Mouse (Mus musculus): ENCODE measurements around the gene Rmnd5b. TPM values are rescaled to one million over a fixed set of nuclear protein-coding genes. Genes with fewer than 3 reads are reported as not detected.

Rmnd5b gene
- 35.0 TPM for polyA plus RNA-seq (2014; fragmentation: Illumina TruSeq; extraction: RNeasy Lipid Tissue Mini Kit (QIAGEN cat#74804); ENCODE audit: low read depth, low replicate concordance)

DNA sequence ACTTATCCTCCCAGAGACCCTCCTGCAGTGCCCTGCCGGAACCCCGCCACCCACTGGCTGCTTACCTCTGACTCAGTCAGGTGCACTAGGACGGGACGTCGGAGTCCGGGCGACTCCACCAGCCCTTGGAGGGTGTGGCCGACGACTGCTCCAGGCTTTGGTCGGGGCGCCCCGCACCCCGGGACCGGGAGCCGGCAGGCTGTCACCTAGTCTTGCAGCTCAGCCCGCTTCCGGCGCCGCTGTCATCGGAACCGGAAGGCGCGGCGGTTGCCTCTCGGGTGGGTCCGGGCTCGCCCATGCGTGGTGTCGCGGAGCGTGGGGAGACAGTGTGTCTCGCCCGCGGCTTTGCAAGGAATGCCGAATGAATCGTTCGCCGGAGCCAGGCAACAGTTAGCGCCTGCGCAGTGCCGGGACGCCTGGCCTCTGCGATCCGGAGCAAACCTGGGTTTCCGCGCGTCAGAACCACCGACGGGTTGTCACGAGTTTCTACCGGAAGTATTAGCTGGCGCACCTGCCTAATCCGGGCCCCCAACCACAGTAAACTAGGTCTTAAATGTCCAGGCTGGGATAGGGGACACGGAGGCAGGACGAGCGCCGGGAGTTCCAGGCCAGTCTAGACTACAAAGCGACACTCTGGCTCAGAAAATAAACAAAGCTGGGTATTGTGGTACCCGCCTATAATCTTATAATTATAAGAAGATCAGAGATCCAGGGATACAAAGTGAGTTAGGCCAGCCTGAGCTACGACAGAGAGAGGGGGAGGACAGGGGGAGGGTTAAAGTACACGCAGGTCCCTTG, at the start of gene Rmnd5b:
Gene Rmnd5b (minus strand): TSS at position 372 of the 798 bp plus-strand sequence.

DNA sequence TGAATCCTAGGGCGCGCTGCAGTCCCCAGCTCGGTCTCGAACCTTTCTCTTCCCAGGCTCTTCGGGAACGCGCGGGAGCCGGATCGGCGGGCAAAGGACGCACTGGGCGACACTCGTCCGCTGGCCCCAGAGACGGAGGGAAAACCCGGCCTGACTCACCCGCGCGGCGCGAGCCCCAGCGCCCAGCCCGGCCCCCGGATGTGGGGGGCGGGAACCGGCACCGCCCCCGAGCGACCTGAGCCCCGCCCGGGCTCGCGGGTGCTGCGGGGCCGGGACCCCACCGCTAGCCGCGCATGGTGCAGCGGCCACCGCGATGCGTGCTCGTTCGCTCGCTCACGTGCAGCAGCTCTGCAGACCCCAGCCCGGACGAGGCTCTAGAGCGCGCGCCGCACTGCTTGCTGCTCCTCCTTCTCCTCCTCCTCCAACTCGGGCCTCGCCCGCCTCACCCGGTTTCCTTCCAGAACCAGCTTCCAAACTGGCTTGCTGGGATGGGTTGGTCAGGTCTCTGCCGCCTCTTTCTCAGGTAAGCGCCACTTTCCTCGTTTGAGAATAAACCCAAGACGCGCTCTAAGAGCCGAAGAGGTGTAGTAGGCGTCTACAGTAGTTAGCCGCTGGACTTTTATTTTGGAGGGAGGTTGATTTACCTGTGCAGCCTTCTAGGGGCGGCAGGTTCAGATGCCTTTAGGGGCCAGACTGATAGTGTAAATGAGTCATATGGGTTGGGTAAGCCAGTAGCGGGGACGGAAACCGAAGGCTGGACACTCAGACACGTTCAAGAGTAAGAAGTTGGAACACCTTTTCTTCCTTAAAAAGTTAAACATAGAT, 15.2 kb upstream of the Rmnd5b start, which contains the start of the genes N4bp3 and D930048N14Rik:
Gene N4bp3 (minus strand): TSS at position 152 of the 825 bp plus-strand sequence.
Gene D930048N14Rik (plus strand): TSS at position 264 of the 825 bp plus-strand sequence.

DNA sequence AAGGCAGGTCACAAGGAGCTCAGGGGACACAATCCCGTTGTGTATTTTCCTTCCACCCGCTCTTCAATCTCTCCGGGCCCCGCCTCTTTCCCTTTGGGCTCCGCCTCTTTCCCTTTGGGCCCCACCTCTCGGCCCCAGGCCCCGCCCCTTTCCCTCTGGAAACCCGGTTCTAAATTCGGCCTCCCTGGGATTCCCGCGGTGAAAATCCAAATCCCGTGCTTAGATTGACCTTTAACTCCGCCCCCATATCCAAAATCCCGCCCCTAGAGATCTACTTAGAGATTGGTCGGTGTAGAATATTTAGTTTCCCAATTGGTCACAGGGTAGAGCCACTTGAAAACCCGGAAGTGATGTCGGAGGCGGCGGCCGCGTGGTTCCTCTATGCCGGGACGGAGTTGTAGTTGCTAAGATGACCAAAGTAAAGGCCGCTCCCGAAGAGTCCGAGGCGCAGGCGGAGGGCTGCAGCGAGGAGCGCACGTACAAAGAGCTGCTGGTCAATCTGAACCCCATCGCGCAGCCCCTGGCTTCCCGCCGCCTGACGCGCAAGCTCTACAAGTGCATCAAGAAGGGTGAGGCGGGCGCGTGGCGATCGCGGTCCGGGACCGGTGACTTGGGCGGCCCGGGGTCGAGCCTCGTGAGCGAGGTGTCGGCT, 16.2 kb downstream of the Rmnd5b start, which contains the start of gene Nhp2:
Gene Nhp2 (plus strand): TSS at position 327 of the 652 bp plus-strand sequence.

GRCm38 (mm10) chr11:51606447-51607095, 29.1 kb downstream of the Rmnd5b start, which contains the start of gene Hnrnpab:
Gene Hnrnpab (minus strand): TSS chr11:51606847.

GRCm38 (mm10) chr11:51584431-51585248, 51.1 kb downstream of the Rmnd5b start, which contains the start of gene Phykpl:
Gene Phykpl (plus strand): TSS chr11:51584757.

Other genes with a start within 250 kb of the Rmnd5b start
- 13.7 TPM for gene Phykpl, start 51.1 kb downstream of the Rmnd5b start, polyA plus RNA-seq (2014; fragmentation: Illumina TruSeq; extraction: RNeasy Lipid Tissue Mini Kit (QIAGEN cat#74804); ENCODE audit: low read depth, low replicate concordance)
- 192 TPM for gene Hnrnpab, start 29.0 kb downstream of the Rmnd5b start, polyA plus RNA-seq (2014; fragmentation: Illumina TruSeq; extraction: RNeasy Lipid Tissue Mini Kit (QIAGEN cat#74804); ENCODE audit: low read depth, low replicate concordance)
- gene Nhp2, start 16.2 kb downstream of the Rmnd5b start, polyA plus RNA-seq (2014; fragmentation: Illumina TruSeq; extraction: RNeasy Lipid Tissue Mini Kit (QIAGEN cat#74804); ENCODE audit: low read depth, low replicate concordance): 42.7 TPM
- gene N4bp3, start 14.9 kb upstream of the Rmnd5b start, polyA plus RNA-seq (2014; fragmentation: Illumina TruSeq; extraction: RNeasy Lipid Tissue Mini Kit (QIAGEN cat#74804); ENCODE audit: low read depth, low replicate concordance): 20.5 TPM
- 20.6 TPM for gene D930048N14Rik, start 15.1 kb upstream of the Rmnd5b start, polyA plus RNA-seq (2014; fragmentation: Illumina TruSeq; extraction: RNeasy Lipid Tissue Mini Kit (QIAGEN cat#74804); ENCODE audit: low read depth, low replicate concordance)
- 46.9 TPM for gene 0610009B22Rik, start 53.0 kb upstream of the Rmnd5b start, polyA plus RNA-seq (2014; fragmentation: Illumina TruSeq; extraction: RNeasy Lipid Tissue Mini Kit (QIAGEN cat#74804); ENCODE audit: low read depth, low replicate concordance)
- gene Sec24a, start 127.7 kb upstream of the Rmnd5b start, polyA plus RNA-seq (2014; fragmentation: Illumina TruSeq; extraction: RNeasy Lipid Tissue Mini Kit (QIAGEN cat#74804); ENCODE audit: low read depth, low replicate concordance): 10.8 TPM
- gene Sar1b, start 127.8 kb upstream of the Rmnd5b start, polyA plus RNA-seq (2014; fragmentation: Illumina TruSeq; extraction: RNeasy Lipid Tissue Mini Kit (QIAGEN cat#74804); ENCODE audit: low read depth, low replicate concordance): 78.5 TPM
- gene Jade2, start 221.8 kb upstream of the Rmnd5b start, polyA plus RNA-seq (2014; fragmentation: Illumina TruSeq; extraction: RNeasy Lipid Tissue Mini Kit (QIAGEN cat#74804); ENCODE audit: low read depth, low replicate concordance): 14.2 TPM

Measured in adipose tissue, adult 10 weeks (tissue).